Mouse (Mus musculus): ENCODE data around the gene Ipmk.

Gene Ipmk

DNA sequence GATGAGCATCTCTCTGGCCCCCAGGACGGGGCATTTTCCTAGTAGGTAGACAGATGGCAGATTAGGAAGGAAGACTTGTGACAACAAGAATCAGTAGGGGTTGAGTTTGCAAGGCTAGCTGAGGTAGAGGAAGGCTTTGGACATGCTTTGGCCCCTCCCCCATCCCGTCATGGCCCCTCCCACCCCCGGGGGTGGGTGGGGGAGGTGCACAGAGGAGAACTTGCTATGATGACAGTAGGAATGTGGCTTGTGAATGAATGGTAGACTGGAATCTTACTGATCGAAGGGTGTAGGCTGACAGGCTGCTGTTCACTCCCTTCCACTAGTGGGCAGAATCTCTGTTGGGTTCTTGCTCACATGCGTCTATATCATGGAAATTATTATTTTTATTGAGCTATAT is 74.0 kb downstream of the Ipmk start:
- TF ChIP-seq GATA4 (IDR thresholded peaks at IDR 0.05; ENCODE audit: insufficient replicate concordance, low read length) = no peak

DNA sequence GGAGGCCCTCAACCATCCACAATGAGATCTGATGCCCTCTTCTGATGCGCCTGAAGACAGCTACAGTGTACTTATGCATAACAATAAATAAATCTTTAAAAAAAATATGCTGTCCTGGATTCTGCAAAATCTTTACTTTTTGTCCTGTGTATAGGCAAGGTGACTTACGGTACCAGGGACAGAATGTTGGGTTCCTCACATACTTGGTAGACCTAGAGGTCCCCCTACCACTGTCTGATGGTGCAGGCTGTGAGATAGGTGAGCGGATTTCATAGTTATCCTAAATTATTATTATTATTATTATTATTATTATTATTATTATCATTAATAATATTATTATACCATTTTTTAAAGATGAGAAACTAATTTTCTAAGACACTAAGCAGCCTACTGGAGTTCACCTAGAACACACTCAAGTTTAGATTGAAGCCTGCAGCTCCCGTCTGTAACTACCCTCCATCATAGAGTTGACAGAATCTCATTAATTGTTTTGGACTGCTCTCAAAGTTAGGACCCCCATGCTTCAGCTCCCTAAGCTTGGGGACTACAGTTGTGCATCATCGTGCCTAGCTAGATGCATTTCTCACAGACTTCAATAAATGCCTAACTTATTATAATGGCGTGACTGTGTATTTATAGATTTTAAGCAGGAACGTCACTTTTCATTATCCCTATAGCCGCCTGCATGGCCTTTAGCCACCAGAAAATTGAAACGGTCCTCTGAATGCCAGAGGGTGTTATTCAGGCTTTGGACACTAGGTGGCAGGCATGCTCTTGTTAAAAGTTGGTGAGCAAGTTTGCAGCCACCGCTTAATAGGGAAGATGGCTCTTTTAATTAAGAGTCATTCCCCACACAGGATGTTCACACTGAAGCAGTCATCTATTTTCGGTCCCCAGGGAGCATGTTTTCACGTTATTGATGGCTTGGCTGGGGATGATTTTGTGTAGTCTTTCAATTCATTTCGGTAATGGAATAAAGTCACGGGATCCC is 74.8 kb downstream of the Ipmk start:
- no peak for TF ChIP-seq GATA4 (IDR thresholded peaks at IDR 0.05; ENCODE audit: insufficient replicate concordance, low read length)

DNA sequence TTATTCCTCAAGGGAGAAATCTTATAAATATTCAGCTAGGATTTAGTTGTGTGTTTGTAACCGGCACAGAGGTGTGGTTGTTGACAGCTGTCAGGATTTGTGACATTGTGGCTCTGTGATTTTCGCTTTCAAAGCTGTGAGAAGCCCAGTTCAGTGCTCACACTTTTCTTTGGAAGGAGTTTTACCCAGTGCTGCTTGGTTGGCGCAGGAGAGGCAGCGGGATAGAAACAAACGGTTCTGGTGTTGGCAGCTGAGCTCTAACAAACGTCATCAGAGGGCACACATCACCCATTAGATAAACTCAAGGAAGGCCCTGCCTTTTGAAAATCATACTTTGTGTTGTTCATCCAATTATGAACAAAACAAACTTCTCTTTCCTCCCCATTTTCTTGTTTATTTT is 79.2 kb downstream of the Ipmk start:
- no peak for TF ChIP-seq GATA4 (IDR thresholded peaks at IDR 0.05; ENCODE audit: insufficient replicate concordance, low read length)

DNA sequence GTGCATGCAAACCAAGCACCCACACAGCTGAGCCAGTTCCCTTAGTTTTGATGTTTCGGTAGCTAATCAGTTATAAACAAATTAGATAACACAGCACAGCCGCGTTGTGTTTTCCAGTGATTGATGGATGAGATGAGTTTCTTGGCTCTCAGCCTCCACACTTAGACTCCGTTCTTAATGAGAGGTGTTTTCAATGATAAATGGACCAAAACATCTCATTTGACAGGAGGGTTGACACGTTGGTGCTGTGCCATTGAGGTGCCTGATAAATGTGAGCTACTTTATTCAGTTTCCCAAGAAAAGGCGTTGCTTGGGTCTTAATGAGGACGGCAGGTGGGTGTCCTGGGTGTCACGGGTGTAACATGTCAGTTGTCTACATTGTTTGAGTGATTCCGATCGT is 79.8 kb downstream of the Ipmk start:
- no peak for TF ChIP-seq GATA4 (IDR thresholded peaks at IDR 0.05; ENCODE audit: insufficient replicate concordance, low read length)

DNA sequence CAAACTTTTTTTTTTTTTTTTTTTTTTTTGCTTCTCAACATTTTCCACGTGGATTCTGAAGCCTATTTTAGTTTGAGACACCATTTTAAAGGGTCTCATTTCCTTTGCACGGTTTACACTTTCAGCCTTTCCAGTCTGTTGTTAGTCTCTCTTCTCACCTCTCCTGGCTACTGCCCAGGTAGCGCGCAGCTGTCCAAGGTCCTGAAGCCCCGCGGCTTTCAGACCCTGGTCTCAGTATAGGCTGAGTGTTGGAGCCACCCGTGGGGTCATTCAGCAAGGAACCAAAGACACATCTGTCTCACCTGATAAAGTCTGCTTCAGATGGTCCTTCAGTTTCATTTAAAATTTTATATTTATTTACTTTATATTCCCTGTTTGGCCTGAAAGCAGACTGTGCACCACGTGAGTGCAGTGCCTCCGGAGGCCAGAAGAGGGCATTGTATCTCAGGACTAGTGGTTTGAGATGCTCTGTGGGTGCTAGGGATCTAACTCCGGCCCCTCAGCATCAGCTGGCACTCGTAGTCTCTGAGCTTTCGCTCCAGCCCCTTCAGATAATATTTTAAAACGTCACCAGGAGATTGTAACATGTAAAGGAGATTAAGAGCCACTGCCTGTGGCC is 80.8 kb downstream of the Ipmk start:
- TF ChIP-seq GATA4 (IDR thresholded peaks at IDR 0.05; ENCODE audit: insufficient replicate concordance, low read length) = no peak

DNA sequence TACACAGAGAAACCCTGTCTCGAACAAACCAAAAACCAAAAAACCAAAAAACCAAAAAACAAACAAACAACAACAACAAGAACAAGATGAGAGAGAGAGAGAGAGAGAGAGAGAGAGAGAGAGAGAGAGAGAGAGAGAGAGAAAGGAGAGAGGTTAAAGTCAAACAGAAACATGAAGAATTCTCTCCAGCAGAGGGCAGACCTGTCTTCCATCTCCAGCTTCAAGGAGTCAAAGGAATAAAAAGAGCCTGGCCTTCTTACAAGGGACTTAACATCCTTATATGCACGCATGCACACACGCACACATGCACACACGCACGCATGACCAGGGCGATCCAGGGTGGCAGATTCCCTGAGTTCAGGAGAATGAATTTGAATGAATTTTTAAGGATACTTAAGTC is 83.1 kb downstream of the Ipmk start:
- no peak for TF ChIP-seq GATA4 (IDR thresholded peaks at IDR 0.05; ENCODE audit: insufficient replicate concordance, low read length)

DNA sequence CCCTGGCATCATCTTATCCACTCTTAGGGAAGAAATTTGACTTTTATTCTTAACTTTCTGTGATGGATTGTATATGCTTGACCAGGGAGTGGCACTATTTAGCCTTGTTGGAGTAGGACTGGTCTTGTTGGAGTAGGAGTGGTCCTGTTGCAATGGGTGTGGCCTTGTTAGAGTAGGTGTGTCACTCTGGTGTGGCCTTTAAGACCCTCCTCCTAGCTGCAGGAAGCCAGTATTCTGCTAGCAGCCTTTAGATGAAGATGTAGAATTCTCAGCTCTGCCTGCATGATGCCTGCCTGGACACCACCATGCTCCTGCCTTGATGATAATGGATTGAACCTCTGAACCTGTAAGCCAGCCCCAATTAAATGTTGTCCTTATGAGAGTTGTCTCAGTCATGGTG is 95.5 kb downstream of the Ipmk start:
- TF ChIP-seq GATA4 (IDR thresholded peaks at IDR 0.05; ENCODE audit: insufficient replicate concordance, low read length) = no peak

DNA sequence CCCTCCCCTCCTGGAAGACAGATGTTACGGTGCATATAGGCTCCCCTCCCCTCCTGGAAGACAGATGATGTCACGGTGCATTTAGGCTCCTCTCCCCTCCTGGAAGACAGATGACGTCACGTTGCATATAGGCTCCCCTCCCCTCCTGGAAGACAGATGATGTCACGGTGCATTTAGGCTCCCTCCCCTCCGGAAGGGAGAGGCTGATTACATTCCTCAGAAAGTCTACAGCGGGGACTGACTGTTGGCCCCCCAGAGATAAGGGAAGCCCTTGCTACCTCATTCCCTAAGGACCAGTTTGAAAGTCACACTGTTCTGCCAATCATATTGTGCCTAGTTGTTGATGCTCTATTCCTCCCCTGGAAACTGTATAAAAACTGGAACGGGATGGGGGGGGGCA is 100.1 kb downstream of the Ipmk start:
- TF ChIP-seq GATA4 (IDR thresholded peaks at IDR 0.05; ENCODE audit: insufficient replicate concordance, low read length) = no peak

DNA sequence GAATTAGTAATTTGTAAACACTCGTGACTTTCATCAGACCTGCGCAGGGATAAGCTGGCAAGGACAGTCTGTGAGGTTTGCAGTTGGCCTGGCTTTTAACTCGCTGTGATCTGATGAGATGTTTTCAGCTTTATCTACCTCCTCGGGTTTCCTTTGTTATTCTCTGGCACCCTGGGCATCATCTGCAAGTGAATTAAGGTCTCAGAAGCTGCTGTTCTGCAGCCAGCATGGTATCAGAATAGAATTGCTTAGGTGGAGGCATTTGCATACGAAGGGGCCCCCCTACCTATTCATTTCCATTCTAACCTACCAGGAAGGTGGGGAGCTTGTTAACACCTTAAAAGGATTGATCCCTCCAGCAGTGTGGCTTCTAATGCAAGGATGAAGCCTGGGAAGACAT is 100.7 kb downstream of the Ipmk start:
- TF ChIP-seq GATA4 (IDR thresholded peaks at IDR 0.05; ENCODE audit: insufficient replicate concordance, low read length) = no peak

DNA sequence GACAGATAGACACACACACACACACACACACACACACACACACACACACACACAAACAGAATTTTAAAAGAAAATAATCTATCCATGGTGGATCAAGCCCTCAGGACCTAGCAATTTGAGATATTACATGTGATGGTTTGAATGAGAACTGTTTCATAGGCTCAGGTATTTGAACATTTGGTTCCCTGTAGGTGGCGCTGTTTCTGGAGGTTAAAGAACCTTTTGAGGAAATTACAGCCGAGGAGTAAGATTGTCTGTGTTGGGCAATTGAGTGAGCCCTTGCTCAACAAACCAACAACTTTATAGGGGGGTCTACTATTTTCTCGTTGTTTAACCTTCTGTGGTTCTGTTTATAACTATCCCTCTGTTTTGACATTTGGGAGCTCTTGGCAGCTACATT is 107.8 kb downstream of the Ipmk start:
- TF ChIP-seq GATA4 (IDR thresholded peaks at IDR 0.05; ENCODE audit: insufficient replicate concordance, low read length) = no peak

DNA sequence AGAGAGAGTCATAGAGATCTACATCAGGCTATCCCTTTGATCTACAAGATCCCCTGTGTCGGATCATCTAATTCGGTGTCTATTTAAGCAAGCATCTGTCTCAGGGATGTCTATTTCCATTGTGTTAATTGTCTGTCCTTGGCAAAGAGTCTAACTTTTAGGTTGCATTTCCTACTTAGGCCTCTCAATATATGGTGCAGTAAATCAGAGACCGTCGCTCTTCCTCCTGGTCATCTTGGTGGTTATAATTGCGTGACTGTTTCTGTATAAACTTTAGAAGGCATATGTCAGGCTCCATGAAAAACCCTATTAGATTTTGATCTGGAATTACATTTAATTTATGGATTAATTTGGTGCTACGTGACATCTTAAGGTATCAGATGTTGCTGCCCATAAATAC is 116.9 kb downstream of the Ipmk start:
- TF ChIP-seq GATA4 (IDR thresholded peaks at IDR 0.05; ENCODE audit: insufficient replicate concordance, low read length) = no peak

DNA sequence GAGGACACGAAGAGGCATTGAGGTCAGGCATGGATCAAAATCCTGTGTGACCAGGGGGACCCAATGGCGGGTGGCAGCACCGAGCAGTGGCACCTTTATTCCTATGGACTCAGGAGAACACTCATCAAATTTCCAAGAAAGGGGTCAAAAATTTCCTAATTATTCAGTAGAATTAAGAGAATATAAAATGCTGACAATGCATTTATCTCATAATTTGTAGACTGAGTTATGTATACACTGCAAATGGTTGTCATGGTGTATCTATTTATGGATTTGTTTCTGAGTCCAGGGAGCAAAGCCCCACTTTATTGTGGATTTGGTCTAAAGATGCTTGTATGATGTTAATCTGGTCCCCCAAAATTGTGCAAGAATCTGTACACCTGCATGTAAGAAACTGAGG is 120.8 kb downstream of the Ipmk start:
- TF ChIP-seq GATA4 (IDR thresholded peaks at IDR 0.05; ENCODE audit: insufficient replicate concordance, low read length) = no peak

DNA sequence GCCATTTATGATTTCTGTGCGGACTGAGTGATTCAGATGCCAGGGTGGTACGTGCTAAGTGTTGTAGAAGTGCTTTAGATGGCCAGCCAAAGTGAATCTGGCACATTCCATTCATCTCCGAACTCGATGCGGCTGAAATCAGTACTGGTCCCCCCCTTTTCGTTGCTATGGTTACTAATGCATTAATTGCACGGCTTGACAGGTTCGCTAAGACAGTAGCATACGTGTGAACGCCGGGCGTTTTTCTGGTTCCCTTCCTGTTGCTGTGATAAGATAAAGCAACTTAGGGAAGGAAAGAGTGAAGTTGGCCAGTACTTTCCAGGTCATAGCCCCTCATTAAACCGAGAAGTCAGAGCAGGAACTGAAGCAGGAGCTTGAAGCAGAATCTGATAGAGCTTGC is 122.2 kb downstream of the Ipmk start:
- TF ChIP-seq GATA4 (IDR thresholded peaks at IDR 0.05; ENCODE audit: insufficient replicate concordance, low read length) = no peak

DNA sequence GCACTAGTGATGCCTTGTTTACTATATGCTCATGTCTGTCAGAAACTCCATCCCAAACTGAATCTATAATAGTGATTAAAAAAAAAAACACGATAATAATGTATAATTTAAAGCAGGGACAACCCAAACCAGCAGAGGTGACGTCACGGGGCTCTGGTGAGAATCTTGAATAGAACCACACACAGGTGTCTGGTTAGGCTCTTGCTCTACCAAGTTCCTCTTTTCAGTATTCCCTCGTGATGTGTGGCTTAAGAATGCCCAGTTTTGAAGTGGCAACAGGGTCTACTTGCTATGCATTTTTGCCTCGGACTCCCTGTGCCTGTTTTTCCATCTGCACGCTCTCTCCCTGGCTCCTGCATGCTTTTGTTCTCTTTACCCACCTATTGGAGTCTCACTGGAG is 124.5 kb downstream of the Ipmk start:
- TF ChIP-seq GATA4 (IDR thresholded peaks at IDR 0.05; ENCODE audit: insufficient replicate concordance, low read length) = no peak

DNA sequence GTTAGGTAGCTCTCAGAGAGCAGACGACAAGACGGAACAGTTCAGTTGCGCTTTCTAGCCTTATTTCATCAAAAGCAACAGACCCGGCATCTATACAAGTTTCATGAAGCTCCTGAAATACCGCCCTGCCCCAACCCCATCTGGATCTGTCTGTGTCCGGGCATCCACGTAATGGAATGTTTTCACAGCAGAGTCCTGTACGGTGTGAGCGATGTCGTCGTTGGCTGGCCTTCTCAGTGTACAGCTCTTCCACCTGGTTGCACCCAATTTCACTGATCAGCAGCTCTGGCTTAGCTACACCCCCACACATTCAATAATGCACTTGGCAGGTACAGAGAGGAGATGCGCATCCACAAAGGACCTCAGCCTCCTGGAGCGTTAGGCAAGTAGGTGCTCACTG is 126.0 kb downstream of the Ipmk start:
- no peak for TF ChIP-seq GATA4 (IDR thresholded peaks at IDR 0.05; ENCODE audit: insufficient replicate concordance, low read length)

DNA sequence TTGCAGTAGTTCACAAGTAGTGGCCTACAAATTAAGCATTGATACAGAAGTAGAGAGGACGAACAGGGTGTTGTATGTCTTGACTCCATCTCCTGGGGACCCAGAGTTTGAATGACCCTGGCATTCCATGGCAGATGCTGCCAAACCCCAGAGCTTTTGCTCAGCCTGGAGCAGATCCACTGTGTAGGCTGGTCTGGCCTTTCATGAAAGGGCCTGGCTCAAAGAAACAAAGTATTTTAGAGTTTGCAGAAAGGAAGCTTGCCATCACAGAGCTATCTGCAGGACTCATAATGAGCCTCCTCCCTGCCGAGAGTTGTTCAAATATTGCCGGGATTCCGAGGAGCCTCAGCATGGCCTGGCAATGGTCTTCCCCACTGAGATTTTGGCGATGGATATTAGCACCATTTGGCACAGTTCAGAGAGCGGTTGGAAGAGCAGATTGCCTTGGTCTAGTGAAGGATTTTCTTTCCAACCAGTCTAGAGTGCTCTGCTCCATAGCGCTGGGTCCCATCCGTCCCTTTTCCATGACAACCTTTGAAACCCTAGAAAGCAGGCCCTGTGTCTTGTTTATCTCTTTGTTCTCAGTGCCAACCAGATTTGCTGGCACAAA is 129.0 kb downstream of the Ipmk start:
- TF ChIP-seq GATA4 (IDR thresholded peaks at IDR 0.05; ENCODE audit: insufficient replicate concordance, low read length) = no peak

Measured in liver, adult (tissue).